Mouse (Mus musculus): ENCODE measurements around the gene Tns3.
A peak's percentile ranks its signal among the peaks of the same experiment; 100 is the strongest.

GRCm38 (mm10) chr11:8523344-8524126 lies 140.8 kb downstream of the Tns3 start:
- TF ChIP-seq CTCF (IDR thresholded peaks at IDR 0.05; ENCODE audit: low read depth, low read length), result peak; percentile 54
- TF ChIP-seq POLR2A (IDR thresholded peaks at IDR 0.05; ENCODE audit: insufficient read depth, low read length), result no peak
- no peak for TF ChIP-seq EP300 (IDR thresholded peaks at IDR 0.05; ENCODE audit: insufficient read depth, low read depth, low read length)
